Mouse (Mus musculus): ENCODE results near the gene Mavs. TPM values are rescaled to one million over a fixed set of nuclear protein-coding genes. Genes with fewer than 3 reads are reported as not detected.
"Not testable (repeated sequence)": the region's sequence is repeated elsewhere in the genome, so short reads cannot be mapped to it uniquely, and the experiment has no call there.

The Mavs gene
- total RNA-seq, 2 experiments from 2014 or later: 40.0 to 56.9 TPM

GRCm38 (mm10) chr2:131215941-131216858 lies 17.7 kb upstream of the Mavs start:
- no peak for DNase-seq

DNA sequence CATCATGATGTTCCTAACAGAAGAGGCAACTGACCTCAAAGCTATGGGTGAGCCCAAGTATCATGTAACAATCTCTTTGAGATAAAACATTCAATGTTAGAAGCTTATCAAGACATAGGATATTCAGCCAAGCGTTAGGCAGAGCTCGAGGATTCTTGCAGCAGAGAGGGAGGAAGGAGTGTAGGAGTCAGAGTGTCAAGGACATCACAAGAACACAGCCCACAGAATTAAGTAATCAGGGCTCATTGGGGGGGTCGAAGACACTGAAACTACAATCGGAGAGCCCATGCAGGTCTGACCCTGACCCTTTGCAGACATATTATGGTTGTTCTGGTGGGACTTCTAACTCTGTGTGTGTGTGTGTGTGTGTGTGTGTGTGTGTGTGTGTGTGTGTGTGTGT lies 13.8 kb upstream of the Mavs start:
- H3K4me3 ChIP-seq: no peak overlapping the region
- H3K27ac ChIP-seq: no peak overlapping the region
- intact Hi-C loops (cut with DNase I): no loop called here
- no peak for DNase-seq
- TF ChIP-seq CTCF (IDR thresholded peaks at IDR 0.05): no peak

More at GRCm38 (mm10) chr2:131215941-131216858, 17.7 kb upstream of the Mavs start:
- Histone ChIP-seq H3K27ac (peak overlapping the region; percentile 84), H3K4me3 (0 out of 2 replicates have a peak overlapping the region, but pooled peaks have one; percentile 7)
- TF ChIP-seq CTCF (IDR thresholded peaks at IDR 0.05): no peak
- intact Hi-C loops (cut with DNase I): no loop called here

DNA sequence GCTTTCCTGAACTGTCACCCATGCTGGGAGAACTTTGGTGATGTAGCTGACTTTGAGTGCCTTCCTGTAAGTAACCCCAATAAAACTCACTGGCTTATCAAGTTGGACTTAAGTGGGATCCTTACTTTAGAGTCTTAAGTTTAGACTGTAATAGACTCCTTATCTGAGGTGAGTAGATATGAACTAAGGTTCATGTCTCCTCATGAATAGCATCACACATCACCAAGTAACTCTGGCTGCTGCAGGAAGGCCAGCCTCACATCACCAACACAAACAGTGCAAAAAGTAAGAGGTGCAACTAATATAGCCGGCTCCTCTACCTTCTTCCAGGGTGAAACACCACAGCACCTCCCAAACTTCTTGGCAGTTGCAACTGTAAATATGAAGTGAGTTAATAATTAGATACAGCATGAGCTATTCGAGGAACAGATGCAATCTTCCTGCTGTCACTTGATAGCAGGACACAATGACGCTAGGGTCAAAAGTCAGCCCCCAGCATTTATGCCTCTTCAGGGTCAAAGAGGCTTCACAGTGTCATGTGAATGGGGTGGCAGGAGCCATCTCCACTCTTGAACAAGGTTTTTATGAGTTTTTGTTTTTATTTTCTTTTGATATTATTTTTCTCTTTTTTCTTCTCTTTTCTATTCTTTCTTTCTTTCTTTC lies 11.9 kb upstream of the Mavs start:
- intact Hi-C loops (cut with DNase I): no loop called here
- Histone ChIP-seq H3K4me3 (no peak overlapping the region), H3K27ac (no peak overlapping the region)
- DNase-seq: no peak
- TF ChIP-seq CTCF (IDR thresholded peaks at IDR 0.05): no peak

DNA sequence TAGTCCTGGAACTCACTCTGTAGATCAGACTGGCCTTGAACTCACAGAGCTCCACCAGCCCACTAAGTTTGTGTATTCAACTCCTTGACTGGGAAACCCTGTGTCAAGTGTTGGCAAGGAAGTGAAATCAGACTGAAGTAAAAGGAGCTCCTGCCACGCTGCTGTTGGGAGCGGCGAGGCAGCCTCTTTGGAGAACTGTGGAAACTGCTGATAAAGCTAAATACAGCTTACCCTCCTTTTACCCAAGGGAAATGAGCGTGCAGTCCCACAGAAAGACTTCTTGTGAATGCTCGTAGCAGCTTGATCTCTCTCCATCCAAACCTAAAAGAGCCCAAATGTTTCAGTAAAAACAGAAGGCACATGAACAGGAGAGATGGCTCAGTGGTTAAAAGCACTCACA lies 11.3 kb upstream of the Mavs start:
- no peak for TF ChIP-seq CTCF (IDR thresholded peaks at IDR 0.05)
- H3K4me3 ChIP-seq: no peak overlapping the region
- H3K27ac ChIP-seq: no peak overlapping the region
- DNase-seq: no peak
- intact Hi-C loops (cut with DNase I): no loop called here

GRCm38 (mm10) chr2:131223569-131223968 lies 10.3 kb upstream of the Mavs start:
- Histone ChIP-seq H3K27ac (no peak overlapping the region), H3K4me3 (no peak overlapping the region)
- no peak for TF ChIP-seq CTCF (IDR thresholded peaks at IDR 0.05)
- intact Hi-C loops (cut with DNase I): no loop called here
- no peak for DNase-seq

DNA sequence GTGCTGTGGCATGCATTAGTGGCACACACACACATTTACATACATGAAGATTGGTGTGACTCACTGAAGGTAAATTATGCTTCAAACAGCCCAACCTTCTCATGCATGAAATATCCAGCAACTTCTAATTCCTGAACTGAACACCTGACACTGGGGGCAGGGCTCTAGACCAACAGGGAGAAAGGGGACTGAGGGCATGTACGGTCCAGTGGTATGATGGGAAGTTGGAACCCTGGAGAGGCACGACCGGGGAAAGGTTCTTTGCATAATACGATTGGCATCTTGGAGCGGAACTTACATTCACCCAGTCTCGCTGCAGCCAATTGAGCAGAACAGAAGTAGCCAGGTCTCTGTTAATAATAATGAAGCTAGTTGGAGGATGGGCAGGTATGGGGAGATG lies 8.7 kb upstream of the Mavs start:
- intact Hi-C loops (cut with DNase I): no loop called here
- no peak overlapping the region for H3K4me3 ChIP-seq
- no peak for DNase-seq
- no peak for TF ChIP-seq CTCF (IDR thresholded peaks at IDR 0.05)
- no peak overlapping the region for H3K27ac ChIP-seq

GRCm38 (mm10) chr2:131226669-131227068 lies 7.2 kb upstream of the Mavs start:
- H3K4me3 ChIP-seq; intact Hi-C loops (cut with DNase I); DNase-seq; H3K27ac ChIP-seq: not testable (repeated sequence)

DNA sequence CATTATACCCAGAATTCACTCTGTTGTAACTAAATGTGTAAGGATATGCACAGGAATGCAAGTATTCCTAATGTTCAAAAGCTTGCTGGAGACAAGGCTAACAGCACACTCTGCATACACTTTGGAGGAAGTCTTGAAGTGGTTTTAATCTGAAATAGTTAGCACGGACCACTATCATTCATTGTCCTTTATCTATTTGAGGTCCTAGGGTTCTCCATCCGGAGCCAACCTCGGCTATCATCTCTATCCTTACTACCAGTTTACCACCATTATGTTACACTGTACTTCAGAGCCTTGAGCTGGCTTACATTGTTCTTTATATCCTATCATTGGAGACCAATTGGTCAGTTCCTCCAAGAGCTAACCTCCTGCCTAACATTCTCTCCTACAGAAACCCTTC lies 6.6 kb upstream of the Mavs start:
- TF ChIP-seq CTCF (IDR thresholded peaks at IDR 0.05): no peak
- intact Hi-C loops (cut with DNase I): no loop called here
- DNase-seq: no peak
- Histone ChIP-seq H3K27ac (no peak overlapping the region), H3K4me3 (no peak overlapping the region)

GRCm38 (mm10) chr2:131232558-131232957 lies 1.3 kb upstream of the Mavs start:
- intact Hi-C loops (cut with DNase I): no loop called here
- Histone ChIP-seq H3K27ac (no peak overlapping the region), H3K4me3 (no peak overlapping the region)
- TF ChIP-seq CTCF (IDR thresholded peaks at IDR 0.05): no peak
- DNase-seq: no peak

DNA sequence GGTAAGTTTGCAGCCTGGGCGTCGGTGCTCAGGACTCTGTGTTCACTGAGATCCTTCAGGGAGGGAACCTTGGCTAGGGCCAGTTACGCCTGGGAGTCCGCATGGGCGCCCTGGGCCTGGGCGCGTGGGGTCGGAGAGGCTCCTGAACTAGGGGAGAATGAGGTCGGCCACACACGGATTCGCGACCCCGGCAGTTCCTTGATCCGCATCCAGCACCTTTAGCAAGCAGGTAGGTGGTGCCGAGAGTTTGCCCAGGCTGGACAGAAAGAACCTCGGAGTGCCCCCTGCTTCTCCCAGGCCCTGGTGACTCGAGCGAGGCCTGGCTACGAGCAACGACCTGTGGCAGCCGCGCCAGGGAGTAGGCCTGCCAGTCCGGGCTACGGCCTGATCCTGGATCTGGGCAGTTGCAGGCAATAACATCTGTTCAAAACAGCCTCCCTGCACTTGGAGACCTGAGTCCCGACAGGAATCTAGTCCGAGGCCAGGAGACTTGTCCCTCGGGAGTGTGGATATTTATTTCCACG lies 326 bp downstream of the Mavs start:
- TF ChIP-seq CTCF (IDR thresholded peaks at IDR 0.05): no peak
- peak overlapping the region; percentile 97 for H3K27ac ChIP-seq
- peak overlapping the region; percentile 82 for H3K4me3 ChIP-seq
- peak; percentile 74 for DNase-seq
- intact Hi-C loops (cut with DNase I): no loop called here

- Histone ChIP-seq H3K27ac (peak overlapping the region; percentile 97), H3K4me3 (peak overlapping the region; percentile 82)
- no peak for TF ChIP-seq CTCF (IDR thresholded peaks at IDR 0.05)
- intact Hi-C loops (cut with DNase I): no loop called here
- DNase-seq: no peak
Measured at GRCm38 (mm10) chr2:131234970-131235635, 1.2 kb downstream of the Mavs start.

- intact Hi-C loops (cut with DNase I): no loop called here
- Histone ChIP-seq H3K27ac (no peak overlapping the region), H3K4me3 (no peak overlapping the region)
- TF ChIP-seq CTCF (IDR thresholded peaks at IDR 0.05): no peak
- DNase-seq: no peak
Measured at GRCm38 (mm10) chr2:131242180-131242579, 8.3 kb downstream of the Mavs start.

DNA sequence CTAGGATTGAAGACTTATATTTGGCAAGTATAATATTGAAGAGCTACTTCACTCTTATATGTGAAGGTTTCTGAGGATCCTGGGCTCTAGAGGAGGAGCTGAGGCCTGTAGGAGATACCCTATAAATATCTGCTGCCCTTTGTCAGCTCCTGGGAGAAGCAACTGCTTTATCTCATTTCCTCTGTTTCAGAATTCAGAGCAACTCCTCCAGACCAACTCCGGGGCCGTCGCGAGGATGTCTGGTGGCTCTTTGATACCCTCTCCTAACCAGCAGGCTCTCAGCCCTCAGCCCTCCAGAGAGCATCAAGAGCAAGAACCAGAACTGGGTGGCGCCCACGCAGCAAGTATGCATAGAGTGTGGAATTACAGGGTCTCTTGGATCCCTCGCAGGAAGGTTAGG lies 9.1 kb downstream of the Mavs start:
- Histone ChIP-seq H3K4me3 (no peak overlapping the region), H3K27ac (no peak overlapping the region)
- no peak for TF ChIP-seq CTCF (IDR thresholded peaks at IDR 0.05)
- DNase-seq: no peak
- intact Hi-C loops (cut with DNase I): no loop called here

All from gastrocnemius, adult 2 months (tissue).